Mouse (Mus musculus) CH12.LX (cell line): ENCODE measurements around the gene 4931429L15Rik.

Experiments
- CTCF ChIP-seq, 2 experiments: IDR thresholded peaks in 1 of 2; conservative IDR thresholded peaks in 1 of 2; 2 replicates each; pipeline ENCODE4 v1.5.1; 2011 to 2012; ENCODE audit warnings: low read depth in 2 of 2, low read length in 2 of 2, improper control_type of control experiment in 1 of 2, inconsistent platforms in 1 of 2, mild to moderate bottlenecking in 1 of 2, moderate library complexity in 1 of 2
- ELF1 ChIP-seq: IDR thresholded peaks from 2 replicates; pipeline ENCODE4 v1.6.1; 2014; ENCODE audit warnings: low read depth, mild to moderate bottlenecking, inconsistent platforms, low read length, improper control_type of control experiment
- POLR2A ChIP-seq: IDR thresholded peaks from 2 replicates; pipeline ENCODE4 v1.6.1; 2011; ENCODE audit warnings: low read depth, mild to moderate bottlenecking, improper control_type of control experiment, low read length
- ZNF384 ChIP-seq: IDR thresholded peaks from 2 replicates; pipeline ENCODE4 v1.6.1; 2012; ENCODE audit warnings: low read depth, low read length, improper control_type of control experiment, inconsistent platforms

DNA sequence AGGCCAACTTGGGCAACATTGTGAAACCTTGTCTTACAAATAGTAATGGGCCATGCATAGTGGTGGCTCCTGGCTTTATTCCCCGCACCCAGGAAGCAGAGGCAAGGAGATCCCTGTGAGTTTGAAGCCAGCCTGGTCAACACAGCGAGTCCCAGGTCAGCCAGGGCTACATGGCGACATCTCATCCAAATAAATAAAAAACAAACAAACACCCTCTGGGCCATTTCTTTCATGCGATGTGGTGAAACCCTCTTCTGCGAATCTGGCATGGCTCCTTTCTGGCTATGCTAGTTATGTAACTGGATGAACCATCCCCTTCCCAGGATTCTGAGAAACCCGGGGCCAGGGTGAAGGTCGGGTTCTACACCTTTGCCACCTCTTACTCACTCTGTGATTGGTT lies 63.6 kb downstream of the 4931429L15Rik start:
- no peak for TF ChIP-seq ELF1
- TF ChIP-seq ZNF384: no peak
- no peak for TF ChIP-seq CTCF (conservative IDR thresholded peaks at IDR 0.05 in 1 of 2, IDR thresholded peaks at IDR 0.05 in 1 of 2; ENCODE audit: low read depth in 2 of 2, low read length in 2 of 2)
- no peak for TF ChIP-seq POLR2A
